Mouse (Mus musculus) CH12.LX (cell line): ENCODE measurements at regions not wholly inside any gene's neighbourhood (a gene's known extent, or its start where the extent isn't known, plus 50 kb on each side); places are given as distances from the start of the nearest gene placed in this dataset.
"Not testable (repeated sequence)": the region's sequence is repeated elsewhere in the genome, so short reads cannot be mapped to it uniquely, and the experiment has no call there.

Source experiments
- DNase-seq: peaks from one replicate; pipeline ENCODE4 v3.0.0-alpha.2; 2013; ENCODE audit errors: extremely low read depth
- H3K27ac ChIP-seq: 2 replicates; pipeline ENCODE4 v1.5.1; 2012; ENCODE audit warnings: low read depth, mild to moderate bottlenecking, control low read depth, moderate library complexity; ENCODE audit not compliant: insufficient read depth
- H3K27me3 ChIP-seq: replicated peaks from 2 replicates; pipeline ENCODE3; 2012; ENCODE audit warnings: inconsistent platforms
- H3K36me3 ChIP-seq, 2 experiments: replicated peaks in 1 of 2; 2 replicates each; pipeline versions ENCODE3 to v1.6.1; 2012; ENCODE audit warnings: inconsistent platforms in 1 of 2, low read length in 1 of 2, mild to moderate bottlenecking in 1 of 2, mixed read lengths in 1 of 2, moderate library complexity in 1 of 2; ENCODE audit not compliant: control insufficient read depth in 1 of 2, insufficient read depth in 1 of 2
- H3K4me1 ChIP-seq, 2 experiments: 2 replicates each; pipeline ENCODE4 v1.6.1; 2012; ENCODE audit warnings: inconsistent platforms in 1 of 2, moderate library complexity in 1 of 2; ENCODE audit not compliant: insufficient read depth in 2 of 2, control insufficient read depth in 1 of 2
- H3K4me2 ChIP-seq: 2 replicates; pipeline ENCODE4 v1.6.1; 2012; ENCODE audit warnings: low read depth, mild to moderate bottlenecking, control low read depth; ENCODE audit not compliant: poor library complexity, insufficient read depth, severe bottlenecking
- H3K4me3 ChIP-seq, 3 experiments: fragments of 150-350 bp in 1 of 3; sonication (generic) in 1 of 3; replicated peaks in 1 of 3; 2 replicates each; pipeline versions ENCODE3 to v1.5.1; 2011 to 2012; ENCODE audit warnings: low read depth in 2 of 3, low read length in 2 of 3, mild to moderate bottlenecking in 2 of 3, moderate library complexity in 2 of 3, control low read depth in 1 of 3, improper control_type of control experiment in 1 of 3, inconsistent platforms in 1 of 3, mixed read lengths in 1 of 3; ENCODE audit not compliant: poor library complexity in 1 of 3
- H3K79me2 ChIP-seq: replicated peaks from 2 replicates; pipeline ENCODE4 v1.6.1; 2012; ENCODE audit warnings: mild to moderate bottlenecking, moderate library complexity; ENCODE audit not compliant: control insufficient read depth, poor library complexity, insufficient read depth, severe bottlenecking; ENCODE audit errors: extremely low read depth
- H3K9ac ChIP-seq: 2 replicates; pipeline ENCODE4 v1.6.1; 2012; ENCODE audit warnings: low read depth, mild to moderate bottlenecking, control low read depth, moderate library complexity; ENCODE audit not compliant: insufficient read depth
- H3K9me3 ChIP-seq: replicated peaks from 2 replicates; pipeline ENCODE3; 2012; ENCODE audit warnings: low read length, inconsistent platforms, mixed read lengths
- BHLHE40 ChIP-seq: IDR thresholded peaks from 2 replicates; pipeline ENCODE4 v1.6.1; 2011; ENCODE audit warnings: mild to moderate bottlenecking, low read depth, low read length, improper control_type of control experiment
- E2F4 ChIP-seq: IDR thresholded peaks from 2 replicates; pipeline ENCODE4 v1.6.1; 2011; ENCODE audit warnings: low read depth, low read length, improper control_type of control experiment; ENCODE audit not compliant: insufficient replicate concordance
- HCFC1 ChIP-seq: IDR thresholded peaks from 2 replicates; pipeline ENCODE4 v1.6.1; 2012; ENCODE audit warnings: low read depth, mild to moderate bottlenecking, inconsistent platforms, low read length, improper control_type of control experiment
- SMC3 ChIP-seq: IDR thresholded peaks from 2 replicates; pipeline ENCODE4 v1.6.1; 2011; ENCODE audit warnings: low read depth, low read length, improper control_type of control experiment
- UBTF ChIP-seq: IDR thresholded peaks from 2 replicates; pipeline ENCODE4 v1.6.1; 2012; ENCODE audit warnings: low read depth, mild to moderate bottlenecking, inconsistent platforms, low read length, improper control_type of control experiment, moderate library complexity
- ZMIZ1 ChIP-seq: IDR thresholded peaks from 2 replicates; pipeline ENCODE4 v1.6.1; 2012; ENCODE audit warnings: low read depth, mild to moderate bottlenecking, inconsistent platforms, low read length, improper control_type of control experiment
- dilution Hi-C: fragments of 300-500 bp; cut with MboI; formaldehyde crosslinking; loops from 2 replicates; pipeline ENCODE4 v1.14.3; 2020; ENCODE audit warnings: low sequenced_read_pairs; ENCODE audit not compliant: extremely low pct_unique_long_range_greater_than_20kb, extremely low pct_ligation_motif_present
- in situ Hi-C: fragments of 300-500 bp; cut with MboI; formaldehyde crosslinking; loops from 3 replicates; pipeline ENCODE4 v1.14.3; 2019; ENCODE audit warnings: low sequenced_read_pairs, low pct_ligation_motif_present, low pct_unique_long_range_greater_than_20kb, mixed read lengths

GRCm38 (mm10) chr15:90882349-90882748 lies 167.4 kb downstream of the Kif21a start:
- in situ Hi-C loops, H3K36me3 ChIP-seq, H3K27ac ChIP-seq, H3K4me3 ChIP-seq, H3K79me2 ChIP-seq, DNase-seq, dilution Hi-C loops, H3K9ac ChIP-seq, H3K4me2 ChIP-seq, H3K27me3 ChIP-seq, H3K4me1 ChIP-seq: not testable (repeated sequence)
- H3K9me3 ChIP-seq = peaks cover 23% of the 10 kb centered on the region

DNA sequence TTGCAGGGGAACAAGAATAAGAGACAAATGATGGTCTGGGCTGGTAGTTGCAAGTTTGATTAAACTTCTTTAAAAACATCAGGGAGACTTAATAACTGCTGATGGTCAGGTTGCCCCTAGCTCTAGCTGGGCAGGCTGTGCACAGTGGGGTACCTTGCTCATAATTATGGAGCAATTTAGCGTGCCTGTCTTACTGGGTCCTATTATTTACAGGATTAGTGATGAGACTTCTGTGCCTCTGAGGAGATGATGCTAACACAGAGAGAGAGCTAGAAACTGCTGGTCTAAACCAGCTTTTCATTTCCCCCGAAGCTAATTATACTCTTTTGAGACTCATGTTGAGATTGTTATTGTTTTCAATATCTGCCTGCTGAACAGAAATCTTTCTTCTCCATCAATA lies 180.3 kb downstream of the Kif21a start:
- in situ Hi-C loops (no loop called here), dilution Hi-C loops (no loop called here)
- Histone ChIP-seq H3K4me2 (no peak overlapping the region), H3K79me2 (no peaks in the 10 kb centered on the region), H3K4me3 (no peak overlapping the region), H3K27me3 (no peaks in the 10 kb centered on the region), H3K4me1 (no peaks in the 10 kb centered on the region), H3K9ac (no peak overlapping the region), H3K9me3 (peaks cover 48% of the 10 kb centered on the region), H3K27ac (no peak overlapping the region), H3K36me3 (no peaks in the 10 kb centered on the region)
- no peak for TF ChIP-seq SMC3
- TF ChIP-seq ZMIZ1 = no peak
- DNase-seq = no peak

- in situ Hi-C loops, H3K4me1 ChIP-seq, DNase-seq, H3K4me3 ChIP-seq, H3K36me3 ChIP-seq, H3K27me3 ChIP-seq, H3K4me2 ChIP-seq, dilution Hi-C loops, H3K27ac ChIP-seq, H3K79me2 ChIP-seq, H3K9ac ChIP-seq: not testable (repeated sequence)
- peaks cover 48% of the 10 kb centered on the region for H3K9me3 ChIP-seq
Measured at GRCm38 (mm10) chr15:90853763-90854162, 174.5 kb upstream of the Cpne8 start.

DNA sequence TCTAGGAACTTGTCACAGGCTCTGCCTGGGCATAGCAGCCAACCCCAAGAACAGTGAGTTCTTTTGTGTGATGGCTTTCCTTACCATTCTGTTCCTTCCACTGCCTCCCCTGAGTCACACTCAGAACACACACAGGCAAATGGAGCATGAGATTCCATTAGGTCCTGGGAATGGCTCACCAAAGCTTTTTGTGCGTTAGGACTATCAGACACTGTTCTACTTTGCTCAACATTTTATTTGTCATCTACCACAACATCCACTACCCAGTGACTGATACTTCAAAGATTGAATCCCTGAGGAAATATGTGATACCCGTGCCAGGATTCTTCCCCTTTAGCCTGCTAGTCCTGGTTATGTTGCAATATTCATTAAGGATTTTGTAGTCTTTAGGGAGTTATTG lies 172.8 kb upstream of the Cpne8 start:
- Histone ChIP-seq H3K4me2 (no peak overlapping the region), H3K9me3 (peaks cover 43% of the 10 kb centered on the region), H3K4me1 (no peaks in the 10 kb centered on the region), H3K9ac (no peak overlapping the region), H3K36me3 (no peaks in the 10 kb centered on the region), H3K79me2 (no peaks in the 10 kb centered on the region), H3K27ac (no peak overlapping the region), H3K4me3 (no peak overlapping the region), H3K27me3 (no peaks in the 10 kb centered on the region)
- dilution Hi-C loops (no loop called here), in situ Hi-C loops (no loop called here)
- DNase-seq = no peak
- TF ChIP-seq UBTF (no peak), E2F4 (no peak), HCFC1 (no peak), BHLHE40 (no peak)
